Mouse (Mus musculus) forebrain, embryonic 13.5 days (tissue): ENCODE measurements at regions not wholly inside any gene's neighbourhood (a gene's known extent, or its start where the extent isn't known, plus 50 kb on each side); places are given as distances from the start of the nearest gene placed in this dataset.
"Not testable (repeated sequence)": the region's sequence is repeated elsewhere in the genome, so short reads cannot be mapped to it uniquely, and the experiment has no call there.

ENCODE experiments used
- ATAC-seq: fragments of 200-750 bp; cut with Nextera tagmentation; 2 replicates; pipeline ENCODE4 v1.8.0; 2017
- H3K27ac ChIP-seq: fragments of 300-500 bp; sonication (generic); 2 replicates; pipeline ENCODE4 v1.5.1; 2015; ENCODE audit warnings: inconsistent platforms, mild to moderate bottlenecking, moderate library complexity
- H3K27me3 ChIP-seq: fragments of 300-500 bp; sonication (generic); 2 replicates; pipeline ENCODE4 v1.6.1; 2015; ENCODE audit warnings: mild to moderate bottlenecking, inconsistent platforms
- H3K36me3 ChIP-seq: fragments of 300-500 bp; sonication (generic); 2 replicates; pipeline ENCODE4 v1.6.1; 2015; ENCODE audit warnings: mild to moderate bottlenecking, inconsistent platforms; ENCODE audit not compliant: poor library complexity, severe bottlenecking
- H3K4me1 ChIP-seq: fragments of 300-500 bp; sonication (generic); 2 replicates; pipeline ENCODE4 v1.6.1; 2015; ENCODE audit warnings: inconsistent platforms
- H3K4me2 ChIP-seq: fragments of 300-500 bp; sonication (generic); 2 replicates; pipeline ENCODE4 v1.6.1; 2015; ENCODE audit warnings: inconsistent platforms, mild to moderate bottlenecking, moderate library complexity
- H3K4me3 ChIP-seq: fragments of 300-500 bp; sonication (generic); 2 replicates; pipeline ENCODE4 v1.5.1; 2015; ENCODE audit warnings: mild to moderate bottlenecking, inconsistent platforms
- H3K9ac ChIP-seq: fragments of 300-500 bp; sonication (generic); 2 replicates; pipeline ENCODE4 v1.6.1; 2015; ENCODE audit warnings: mild to moderate bottlenecking, inconsistent platforms
- H3K9me3 ChIP-seq: fragments of 300-500 bp; sonication (generic); replicated peaks from 2 replicates; pipeline ENCODE4 v1.6.1; 2016; ENCODE audit warnings: inconsistent platforms
- WGBS: fragments of 180-500 bp; shearing (Covaris S2); methylation state at CpG from one replicate; pipeline ENCODE4 v1.1.7; 2015; 5-methylcytosine and 5-hydroxymethylcytosine counted together

GRCm38 (mm10) chr5:17223542-17223941, 149.4 kb upstream of the Speer4f2 start:
- H3K4me3 ChIP-seq, H3K27me3 ChIP-seq, H3K4me2 ChIP-seq, H3K4me1 ChIP-seq, H3K36me3 ChIP-seq, H3K9ac ChIP-seq, H3K9me3 ChIP-seq, ATAC-seq, H3K27ac ChIP-seq: not testable (repeated sequence)
- 60% methylated on average over 1 of the region's 1 CpGs for WGBS

- no peaks in the 10 kb centered on the region for H3K36me3 ChIP-seq
- no peak for ATAC-seq
- H3K27ac ChIP-seq: no peak overlapping the region
- H3K4me1 ChIP-seq: no peaks in the 10 kb centered on the region
- no peak overlapping the region for H3K4me3 ChIP-seq
- 91% methylated on average over 5 of the region's 5 CpGs for WGBS
- H3K9me3 ChIP-seq: no peaks in the 10 kb centered on the region
- H3K4me2 ChIP-seq: no peak overlapping the region
- H3K9ac ChIP-seq: no peak overlapping the region
- H3K27me3 ChIP-seq: no peaks in the 10 kb centered on the region
Observed at GRCm38 (mm10) chr5:17247732-17248606, 125.0 kb upstream of the Speer4f2 start.

GRCm38 (mm10) chr5:17260541-17261325, 112.2 kb upstream of the Speer4f2 start:
- Histone ChIP-seq H3K27ac (no peak overlapping the region), H3K27me3 (no peaks in the 10 kb centered on the region), H3K9ac (no peak overlapping the region), H3K4me1 (no peaks in the 10 kb centered on the region), H3K9me3 (no peaks in the 10 kb centered on the region), H3K36me3 (no peaks in the 10 kb centered on the region), H3K4me2 (no peak overlapping the region), H3K4me3 (no peak overlapping the region)
- ATAC-seq: no peak
- WGBS: 77% methylated on average over 2 of the region's 2 CpGs

GRCm38 (mm10) chr5:17262126-17262525, 110.9 kb upstream of the Speer4f2 start:
- Histone ChIP-seq H3K9me3 (no peaks in the 10 kb centered on the region), H3K36me3 (no peaks in the 10 kb centered on the region), H3K27ac (no peak overlapping the region), H3K4me2 (no peak overlapping the region), H3K27me3 (no peaks in the 10 kb centered on the region), H3K4me3 (no peak overlapping the region), H3K9ac (no peak overlapping the region), H3K4me1 (no peaks in the 10 kb centered on the region)
- ATAC-seq: no peak
- WGBS: 83% methylated on average over 1 of the region's 1 CpGs

- Histone ChIP-seq H3K27me3 (no peaks in the 10 kb centered on the region), H3K4me3 (no peak overlapping the region), H3K27ac (no peak overlapping the region), H3K4me2 (no peak overlapping the region), H3K4me1 (no peaks in the 10 kb centered on the region), H3K9ac (no peak overlapping the region), H3K36me3 (no peaks in the 10 kb centered on the region), H3K9me3 (no peaks in the 10 kb centered on the region)
- WGBS: 90% methylated on average over 2 of the region's 2 CpGs
- no peak for ATAC-seq
Observed at GRCm38 (mm10) chr5:17271153-17271552, 101.8 kb upstream of the Speer4f2 start.

- Histone ChIP-seq H3K36me3 (no peaks in the 10 kb centered on the region), H3K4me2 (no peak overlapping the region), H3K27me3 (no peaks in the 10 kb centered on the region), H3K9me3 (no peaks in the 10 kb centered on the region), H3K27ac (no peak overlapping the region), H3K4me3 (no peak overlapping the region), H3K9ac (no peak overlapping the region), H3K4me1 (no peaks in the 10 kb centered on the region)
- WGBS: 87% methylated on average over 3 of the region's 3 CpGs
- no peak for ATAC-seq
Observed at GRCm38 (mm10) chr5:17271722-17272479, 101.1 kb upstream of the Speer4f2 start.

- Histone ChIP-seq H3K36me3 (no peaks in the 10 kb centered on the region), H3K27ac (no peak overlapping the region), H3K27me3 (no peaks in the 10 kb centered on the region), H3K9me3 (no peaks in the 10 kb centered on the region), H3K4me2 (no peak overlapping the region), H3K4me1 (no peaks in the 10 kb centered on the region), H3K4me3 (no peak overlapping the region), H3K9ac (no peak overlapping the region)
- ATAC-seq: no peak
- 89% methylated on average over 2 of the region's 2 CpGs for WGBS
Observed at GRCm38 (mm10) chr5:17275346-17275745, 97.6 kb upstream of the Speer4f2 start.

- Histone ChIP-seq H3K27ac (no peak overlapping the region), H3K9ac (no peak overlapping the region), H3K27me3 (no peaks in the 10 kb centered on the region), H3K4me1 (no peaks in the 10 kb centered on the region), H3K9me3 (no peaks in the 10 kb centered on the region), H3K36me3 (no peaks in the 10 kb centered on the region), H3K4me3 (no peak overlapping the region), H3K4me2 (no peak overlapping the region)
- no peak for ATAC-seq
- 88% methylated on average over 3 of the region's 3 CpGs for WGBS
Observed at GRCm38 (mm10) chr5:17276782-17277578, 96.0 kb upstream of the Speer4f2 start.

- WGBS: 80% methylated on average over 4 of the region's 4 CpGs
- Histone ChIP-seq H3K4me3 (no peak overlapping the region), H3K36me3 (no peaks in the 10 kb centered on the region), H3K4me1 (no peaks in the 10 kb centered on the region), H3K9me3 (no peaks in the 10 kb centered on the region), H3K27ac (no peak overlapping the region), H3K4me2 (no peak overlapping the region), H3K27me3 (no peaks in the 10 kb centered on the region), H3K9ac (no peak overlapping the region)
- no peak for ATAC-seq
Observed at GRCm38 (mm10) chr5:17280203-17280602, 92.8 kb upstream of the Speer4f2 start.

- H3K4me2 ChIP-seq: no peak overlapping the region
- no peaks in the 10 kb centered on the region for H3K4me1 ChIP-seq
- no peak overlapping the region for H3K9ac ChIP-seq
- 100% methylated on average over 2 of the region's 2 CpGs for WGBS
- no peak for ATAC-seq
- no peaks in the 10 kb centered on the region for H3K9me3 ChIP-seq
- H3K27me3 ChIP-seq: no peaks in the 10 kb centered on the region
- H3K27ac ChIP-seq: no peak overlapping the region
- no peak overlapping the region for H3K4me3 ChIP-seq
- no peaks in the 10 kb centered on the region for H3K36me3 ChIP-seq
Observed at GRCm38 (mm10) chr5:17280951-17281350, 92.0 kb upstream of the Speer4f2 start.

GRCm38 (mm10) chr5:17289028-17289427, 84.0 kb upstream of the Speer4f2 start:
- H3K27me3 ChIP-seq: no peaks in the 10 kb centered on the region
- WGBS: 58% methylated on average over 1 of the region's 1 CpGs
- 0 out of 2 replicates have a peak, but pooled peaks cover 2% of the 10 kb centered on the region for H3K4me1 ChIP-seq
- no peak for ATAC-seq
- no peak overlapping the region for H3K4me3 ChIP-seq
- no peak overlapping the region for H3K27ac ChIP-seq
- no peaks in the 10 kb centered on the region; the same call in 1 of the 2 replicates for H3K9me3 ChIP-seq
- no peaks in the 10 kb centered on the region for H3K36me3 ChIP-seq
- no peak overlapping the region for H3K4me2 ChIP-seq
- no peak overlapping the region for H3K9ac ChIP-seq
